Mouse (Mus musculus) heart, postnatal 0 days (tissue): ENCODE results near the gene Cherp. TPM values are rescaled to one million over a fixed set of nuclear protein-coding genes. Genes with fewer than 3 reads are reported as not detected.

Source experiments
- ATAC-seq: fragments of 200-750 bp; cut with Nextera tagmentation; 2 replicates; pipeline ENCODE4 v1.8.0; 2017; ENCODE audit warnings: low read depth, moderate number of reproducible peaks, moderate library complexity; ENCODE audit not compliant: insufficient read depth
- DNase-seq: peaks from one replicate; pipeline ENCODE4 v3.0.0-alpha.2; 2016; ENCODE audit warnings: low spot score
- H3K27ac ChIP-seq: fragments of 300-500 bp; sonication (generic); 2 replicates; pipeline ENCODE4 v1.5.1; 2014; ENCODE audit warnings: low read depth, mild to moderate bottlenecking
- H3K27me3 ChIP-seq: fragments of 300-500 bp; sonication (generic); 2 replicates; pipeline ENCODE4 v1.6.1; 2014; ENCODE audit warnings: low read length, mixed read lengths; ENCODE audit not compliant: control insufficient read depth, insufficient read depth
- H3K36me3 ChIP-seq: fragments of 300-500 bp; sonication (generic); replicated peaks from 2 replicates; pipeline ENCODE4 v1.6.1; 2014; ENCODE audit warnings: low read length, mixed read lengths; ENCODE audit not compliant: control insufficient read depth, insufficient read depth
- H3K4me1 ChIP-seq: fragments of 300-500 bp; sonication (generic); 2 replicates; pipeline ENCODE4 v1.6.1; 2014; ENCODE audit warnings: antibody characterized with exemption; ENCODE audit not compliant: control insufficient read depth, insufficient read depth
- H3K4me2 ChIP-seq: fragments of 300-500 bp; sonication (generic); 2 replicates; pipeline ENCODE4 v1.6.1; 2014; ENCODE audit warnings: low read depth, mild to moderate bottlenecking, low read length, moderate library complexity
- H3K4me3 ChIP-seq: fragments of 300-500 bp; sonication (generic); 2 replicates; pipeline ENCODE4 v1.5.1; 2014; ENCODE audit warnings: low read depth, low read length
- H3K9ac ChIP-seq: fragments of 300-500 bp; sonication (generic); replicated peaks from 2 replicates; pipeline ENCODE4 v1.6.1; 2014; ENCODE audit warnings: low read depth, low read length, mixed read lengths
- H3K9me3 ChIP-seq: fragments of 300-500 bp; sonication (generic); replicated peaks from 2 replicates; pipeline ENCODE4 v1.6.1; 2016; ENCODE audit warnings: low read length; ENCODE audit not compliant: control insufficient read depth
- CTCF ChIP-seq: IDR thresholded peaks from 2 replicates; pipeline ENCODE4 v1.5.1; 2016; ENCODE audit warnings: antibody characterized with exemption, control low read depth, low read depth
- EP300 ChIP-seq: IDR thresholded peaks from 2 replicates; pipeline ENCODE4 v1.6.1; 2016; ENCODE audit warnings: antibody characterized with exemption, low read depth
- WGBS: fragments of 180-500 bp; shearing (Covaris S2); extraction: QIAGEN DNeasy Blood & Tissue Kit; methylation state at CpG from one replicate; pipeline ENCODE4 v1.1.7; 2014; 5-methylcytosine and 5-hydroxymethylcytosine counted together
- polyA plus RNA-seq: library from polyadenylated mRNA; unstranded; fragments of >200 nt; fragmentation: Nextera tagmentation; extraction: Ambion mirVana; gene quantifications from 2 replicates; pipeline ENCODE4 v1.2.1, GENCODE M21; 2015
- total RNA-seq: library from RNA; depleted of rRNA; stranded (reverse); fragments of >200 nt; gene quantifications from 2 replicates; pipeline ENCODE4 v1.2.3, GENCODE M21; 2014; ENCODE audit warnings: low replicate concordance

Gene Cherp
- total and polyA plus RNA-seq, 2 experiments from 2014 or later = 15.8 to 17.0 TPM

- H3K4me1 ChIP-seq = no peaks in the 10 kb centered on the region
- H3K4me2 ChIP-seq = no peak overlapping the region
- DNase-seq (no peak), ATAC-seq (no peak)
- no peak overlapping the region for H3K27ac ChIP-seq
- no peak for TF ChIP-seq EP300
- TF ChIP-seq CTCF = no peak
- no peak overlapping the region for H3K4me3 ChIP-seq
- H3K27me3 ChIP-seq = no peaks in the 10 kb centered on the region
- no peaks in the 10 kb centered on the region for H3K9me3 ChIP-seq
- no peak overlapping the region for H3K9ac ChIP-seq
- WGBS = 53% methylated on average over 4 of the region's 4 CpGs
- H3K36me3 ChIP-seq = peaks cover 50% of the 10 kb centered on the region
Observed at GRCm38 (mm10) chr8:72455317-72455716, 19.7 kb downstream of the Cherp start.

- Histone ChIP-seq H3K27me3 (no peaks in the 10 kb centered on the region), H3K27ac (no peak overlapping the region), H3K9me3 (no peaks in the 10 kb centered on the region), H3K4me1 (no peaks in the 10 kb centered on the region), H3K4me2 (no peak overlapping the region), H3K36me3 (peaks cover 51% of the 10 kb centered on the region), H3K4me3 (no peak overlapping the region), H3K9ac (no peak overlapping the region)
- ATAC-seq (no peak), DNase-seq (no peak)
- 98% methylated on average over 2 of the region's 2 CpGs for WGBS
- TF ChIP-seq EP300 = no peak
- TF ChIP-seq CTCF = no peak
Observed at GRCm38 (mm10) chr8:72453904-72454303, 21.1 kb downstream of the Cherp start.

- no peak for TF ChIP-seq EP300
- TF ChIP-seq CTCF = no peak
- no peak for DNase-seq
- 65% methylated on average over 8 of the region's 8 CpGs for WGBS
Observed at GRCm38 (mm10) chr8:72451516-72451915, 23.5 kb downstream of the Cherp start.

GRCm38 (mm10) chr8:72445071-72445470 is 30.0 kb downstream of the Cherp start:
- no peak overlapping the region for H3K4me2 ChIP-seq
- whole genome bisulfite sequencing = 90% methylated on average over 6 of the region's 6 CpGs
- peaks cover 5% of the 10 kb centered on the region for H3K4me1 ChIP-seq
- H3K27me3 ChIP-seq = no peaks in the 10 kb centered on the region
- DNase-seq = no peak
- no peak for TF ChIP-seq EP300
- no peak for TF ChIP-seq CTCF
- no peak overlapping the region for H3K27ac ChIP-seq
- no peaks in the 10 kb centered on the region for H3K9me3 ChIP-seq
- H3K4me3 ChIP-seq = no peak overlapping the region
- H3K9ac ChIP-seq = no peak overlapping the region
- H3K36me3 ChIP-seq = peaks cover 12% of the 10 kb centered on the region
- no peak for ATAC-seq

More at GRCm38 (mm10) chr8:72451516-72451915, 23.5 kb downstream of the Cherp start:
- H3K36me3 ChIP-seq = peaks cover 44% of the 10 kb centered on the region
- H3K9me3 ChIP-seq = no peaks in the 10 kb centered on the region
- no peak overlapping the region for H3K27ac ChIP-seq
- H3K4me2 ChIP-seq = no peak overlapping the region
- H3K4me1 ChIP-seq = no peaks in the 10 kb centered on the region
- ATAC-seq = no peak
- no peaks in the 10 kb centered on the region for H3K27me3 ChIP-seq
- no peak overlapping the region for H3K9ac ChIP-seq
- no peak overlapping the region for H3K4me3 ChIP-seq

GRCm38 (mm10) chr8:72443994-72444350 is 31.1 kb downstream of the Cherp start:
- H3K9me3 ChIP-seq = no peaks in the 10 kb centered on the region
- no peaks in the 10 kb centered on the region for H3K27me3 ChIP-seq
- H3K9ac ChIP-seq = peak overlapping the region; percentile 38
- H3K4me1 ChIP-seq = peaks cover 5% of the 10 kb centered on the region
- DNase-seq = no peak
- TF ChIP-seq EP300 (no peak), CTCF (no peak)
- 40% methylated on average over 6 of the region's 6 CpGs for WGBS
- H3K36me3 ChIP-seq = peaks cover 1% of the 10 kb centered on the region; the same call in 1 of the 2 replicates
- 0 out of 2 replicates have a peak overlapping the region, but pooled peaks have one; percentile 7 for H3K27ac ChIP-seq
- no peak for ATAC-seq
- peak overlapping the region; percentile 48 for H3K4me2 ChIP-seq
- peak overlapping the region; percentile 42 for H3K4me3 ChIP-seq

GRCm38 (mm10) chr8:72443338-72443993 is 31.6 kb downstream of the Cherp start, which contains the start of the genes Calr3 and 1700030K09Rik:
TSS of gene Calr3 (minus strand) at chr8:72443870.
TSS of gene 1700030K09Rik (plus strand) at chr8:72443880.
- Histone ChIP-seq H3K4me2 (peak within 1 kb of the TSS; percentile 63), H3K36me3 (no peaks in the 10 kb centered on the region; the same call in 1 of the 2 replicates), H3K9me3 (no peaks in the 10 kb centered on the region), H3K27me3 (no peaks in the 10 kb centered on the region), H3K4me1 (peaks cover 5% of the 10 kb centered on the region), H3K4me3 (peak within 1 kb of the TSS; percentile 42), H3K27ac (0 out of 2 replicates have a peak within 1 kb of the TSS, but pooled peaks have one; percentile 7), H3K9ac (peak within 1 kb of the TSS; percentile 38)
- TF ChIP-seq EP300 (no peak), CTCF (no peak)
- peak; percentile 100 for DNase-seq
- 3% methylated on average over 34 of the region's 34 CpGs for WGBS
- ATAC-seq = peak; percentile 100
